Mouse (Mus musculus) cortical plate, adult 2 months (tissue): ENCODE measurements around the gene Pax2.

Source experiments
- CTCF ChIP-seq: fragments of 200-500 bp; IDR thresholded peaks from 2 replicates; pipeline ENCODE4 v1.5.1; 2011; ENCODE audit warnings: mild to moderate bottlenecking, control low read depth, low read length; ENCODE audit not compliant: insufficient read depth; ENCODE audit errors: extremely low read depth
- POLR2A ChIP-seq: fragments of 200-500 bp; IDR thresholded peaks from 2 replicates; pipeline ENCODE4 v1.6.1; 2011; ENCODE audit warnings: mild to moderate bottlenecking, low read length, control low read depth; ENCODE audit not compliant: insufficient read depth; ENCODE audit errors: extremely low read depth

- TF ChIP-seq CTCF (no peak), POLR2A (no peak)
Measured at GRCm38 (mm10) chr19:44725951-44726791, 29.7 kb upstream of the Pax2 start.
